Mouse (Mus musculus): ENCODE results near the gene Cdr2l. TPM values are rescaled to one million over a fixed set of nuclear protein-coding genes. Genes with fewer than 3 reads are reported as not detected.

The Cdr2l gene
- polyA plus RNA-seq, 1 experiment = 14.3 TPM

DNA sequence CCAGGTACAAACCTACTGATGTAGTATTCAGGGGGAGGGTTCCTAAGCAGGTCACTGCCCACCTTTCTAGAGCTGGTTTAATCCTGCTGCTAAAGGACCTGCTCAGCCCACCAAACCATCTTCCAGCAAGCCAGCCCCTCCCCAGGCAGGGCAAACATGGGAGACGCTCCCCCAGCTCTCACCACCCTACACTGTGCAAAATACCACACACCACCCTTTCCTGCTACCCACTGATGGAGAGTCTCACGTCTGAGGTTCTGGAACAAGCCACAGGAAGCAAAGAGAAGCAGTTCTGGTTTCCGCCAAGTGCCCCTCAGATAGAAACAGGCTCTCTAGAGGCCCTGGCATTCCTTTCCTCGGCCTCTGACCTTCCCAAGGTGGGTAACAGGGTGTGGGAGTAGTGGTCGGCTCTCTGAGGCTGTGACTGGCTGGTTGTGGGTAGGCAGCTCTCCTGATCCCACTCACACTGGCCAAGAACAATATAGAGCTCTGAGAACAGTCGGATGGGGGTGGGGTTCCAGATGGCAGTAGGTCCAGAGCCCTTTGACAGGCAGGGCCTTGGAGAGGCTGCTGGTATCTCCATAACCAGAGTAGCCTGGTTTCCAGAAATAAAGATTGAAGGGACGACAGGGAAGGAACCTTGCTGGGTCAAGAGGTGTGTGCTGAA is 15.5 kb upstream of the Cdr2l start:
- no peak for DNase-seq
- TF ChIP-seq POLR2A (IDR thresholded peaks at IDR 0.05; ENCODE audit: control insufficient read depth, extremely low read depth, insufficient read depth, low read length, poor library complexity) (no peak), CTCF (IDR thresholded peaks at IDR 0.05; ENCODE audit: borderline replicate concordance, control insufficient read depth, extremely low read depth, insufficient read depth, low read length, poor library complexity) (no peak)
- WGBS = 16% methylated on average over 7 of the region's 7 CpGs
- no peak overlapping the region for H3K27ac ChIP-seq (ENCODE audit: control insufficient read depth, insufficient read depth, low read length)
- H3K4me1 ChIP-seq (replicated peaks; ENCODE audit: control insufficient read depth, insufficient read depth, low read length) = peaks cover 19% of the 10 kb centered on the region
- H3K36me3 ChIP-seq (ENCODE audit: control insufficient read depth, insufficient read depth, low read length) = no peaks in the 10 kb centered on the region
- no peaks in the 10 kb centered on the region for H3K27me3 ChIP-seq (ENCODE audit: control insufficient read depth, insufficient read depth, low read length)
- peak overlapping the region; percentile 85 for H3K4me3 ChIP-seq (ENCODE audit: control insufficient read depth, insufficient read depth, low read length)

DNA sequence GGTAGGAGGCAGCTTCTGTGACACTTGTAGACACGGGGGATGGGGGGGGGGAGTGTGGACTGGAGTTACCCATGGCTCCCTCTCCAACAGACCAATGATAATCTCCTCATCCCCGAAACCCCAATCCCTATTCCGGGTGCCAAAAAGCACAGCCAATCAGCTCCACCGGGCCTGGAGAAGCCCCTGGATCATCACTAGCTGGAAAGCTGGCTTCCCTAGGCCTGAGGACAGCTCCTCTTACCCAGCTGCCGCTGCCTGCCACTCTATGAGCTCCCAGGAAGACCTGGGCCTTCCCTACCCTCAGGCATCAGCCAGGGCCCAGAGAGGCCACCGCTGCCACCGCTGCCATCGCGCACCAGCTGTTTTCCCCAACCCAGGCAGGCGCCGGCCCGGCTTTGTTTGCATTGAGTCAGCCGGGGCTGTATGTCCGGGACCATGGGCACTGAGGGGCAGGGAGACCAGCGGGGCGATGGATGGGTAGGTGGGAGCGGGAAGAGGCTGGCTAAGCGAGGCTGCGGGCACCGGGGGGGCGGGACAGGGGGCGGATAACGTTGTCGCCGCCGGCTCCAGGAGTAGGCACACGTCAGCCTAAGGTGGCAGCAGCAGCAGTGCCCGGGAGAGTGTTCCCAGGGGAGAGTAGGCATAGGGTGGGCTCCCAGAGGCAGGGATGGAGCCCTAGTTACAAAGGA is 14.9 kb upstream of the Cdr2l start:
- H3K27me3 ChIP-seq (ENCODE audit: control insufficient read depth, insufficient read depth, low read length) = no peaks in the 10 kb centered on the region
- DNase-seq = peak; percentile 43
- 6% methylated on average over 27 of the region's 28 CpGs for WGBS

DNA sequence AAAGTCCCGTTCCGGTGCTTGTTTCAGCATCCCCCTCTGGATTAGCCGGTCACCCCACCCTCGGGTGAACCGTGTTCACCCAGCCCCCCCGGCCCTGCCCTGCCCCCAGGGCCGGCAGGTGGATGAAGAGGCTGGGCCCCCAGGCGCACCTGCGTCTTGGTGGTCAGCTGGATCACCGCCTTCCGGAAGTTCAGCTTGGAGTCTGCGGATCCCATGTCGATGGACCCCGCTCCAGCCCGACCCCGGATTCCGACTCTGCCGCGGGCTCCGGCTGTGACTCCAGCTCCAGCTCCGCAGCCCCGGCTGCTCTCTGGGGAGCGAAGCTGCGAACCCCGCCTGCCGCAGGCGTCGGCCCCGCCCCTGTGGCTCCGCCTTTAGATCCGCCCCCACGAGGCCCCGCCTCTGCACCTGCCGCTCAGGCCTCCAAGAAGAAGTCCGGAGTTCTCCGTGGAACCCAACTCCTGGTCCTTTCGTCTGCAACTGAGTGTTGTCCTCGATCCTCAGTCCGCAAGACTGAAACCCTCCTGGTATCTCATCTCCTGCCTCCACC is 14.2 kb upstream of the Cdr2l start, which contains the start of gene Hid1:
Hid1 (minus strand) TSS at position 362 of the 550 bp plus-strand sequence.
- TF ChIP-seq POLR2A (IDR thresholded peaks at IDR 0.05; ENCODE audit: control insufficient read depth, extremely low read depth, insufficient read depth, low read length, poor library complexity) (peak; percentile 84), CTCF (IDR thresholded peaks at IDR 0.05; ENCODE audit: borderline replicate concordance, control insufficient read depth, extremely low read depth, insufficient read depth, low read length, poor library complexity) (no peak)
- peak; percentile 92 for DNase-seq
- Histone ChIP-seq H3K27ac (ENCODE audit: control insufficient read depth, insufficient read depth, low read length) (no peak within 1 kb of the TSS), H3K4me1 (replicated peaks; ENCODE audit: control insufficient read depth, insufficient read depth, low read length) (peaks cover 19% of the 10 kb centered on the region), H3K4me3 (ENCODE audit: control insufficient read depth, insufficient read depth, low read length) (peak within 1 kb of the TSS; percentile 85), H3K36me3 (ENCODE audit: control insufficient read depth, insufficient read depth, low read length) (no peaks in the 10 kb centered on the region), H3K27me3 (ENCODE audit: control insufficient read depth, insufficient read depth, low read length) (no peaks in the 10 kb centered on the region)
- WGBS = under 1% methylated on average over 39 of the region's 39 CpGs

More for the DNA sequence above, 14.9 kb upstream of the Cdr2l start:
- peaks cover 19% of the 10 kb centered on the region for H3K4me1 ChIP-seq (replicated peaks; ENCODE audit: control insufficient read depth, insufficient read depth, low read length)
- H3K36me3 ChIP-seq (ENCODE audit: control insufficient read depth, insufficient read depth, low read length) = no peaks in the 10 kb centered on the region
- no peak overlapping the region for H3K27ac ChIP-seq (ENCODE audit: control insufficient read depth, insufficient read depth, low read length)
- TF ChIP-seq CTCF (IDR thresholded peaks at IDR 0.05; ENCODE audit: borderline replicate concordance, control insufficient read depth, extremely low read depth, insufficient read depth, low read length, poor library complexity) (no peak), POLR2A (IDR thresholded peaks at IDR 0.05; ENCODE audit: control insufficient read depth, extremely low read depth, insufficient read depth, low read length, poor library complexity) (no peak)
- H3K4me3 ChIP-seq (ENCODE audit: control insufficient read depth, insufficient read depth, low read length) = peak overlapping the region; percentile 85

DNA sequence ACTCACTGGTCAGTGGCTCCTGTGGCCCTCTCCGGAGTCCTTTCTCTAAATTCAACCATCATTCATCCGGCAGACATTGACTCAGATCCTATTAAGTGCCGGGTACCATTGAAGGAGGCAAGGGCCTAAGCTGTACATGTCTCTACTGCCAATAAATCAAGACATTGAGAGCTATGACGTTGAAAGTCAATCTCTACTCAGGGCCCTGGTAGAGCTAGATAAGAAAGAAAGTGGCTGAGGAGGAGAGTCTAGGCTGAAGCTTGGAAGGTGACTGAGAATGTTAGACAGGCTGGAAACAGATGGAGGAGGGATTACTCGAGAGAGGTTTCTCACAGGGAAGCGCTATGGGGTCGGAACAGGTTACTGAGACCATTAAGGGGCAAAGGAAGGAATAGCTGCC is 11.3 kb upstream of the Cdr2l start:
- Histone ChIP-seq H3K36me3 (ENCODE audit: control insufficient read depth, insufficient read depth, low read length) (no peaks in the 10 kb centered on the region), H3K4me3 (ENCODE audit: control insufficient read depth, insufficient read depth, low read length) (no peak overlapping the region), H3K4me1 (replicated peaks; ENCODE audit: control insufficient read depth, insufficient read depth, low read length) (peaks cover 23% of the 10 kb centered on the region), H3K27ac (ENCODE audit: control insufficient read depth, insufficient read depth, low read length) (no peak overlapping the region), H3K27me3 (ENCODE audit: control insufficient read depth, insufficient read depth, low read length) (peaks cover 17% of the 10 kb centered on the region)
- DNase-seq = no peak
- 68% methylated on average over 7 of the region's 7 CpGs for WGBS
- TF ChIP-seq CTCF (IDR thresholded peaks at IDR 0.05; ENCODE audit: borderline replicate concordance, control insufficient read depth, extremely low read depth, insufficient read depth, low read length, poor library complexity) = no peak

DNA sequence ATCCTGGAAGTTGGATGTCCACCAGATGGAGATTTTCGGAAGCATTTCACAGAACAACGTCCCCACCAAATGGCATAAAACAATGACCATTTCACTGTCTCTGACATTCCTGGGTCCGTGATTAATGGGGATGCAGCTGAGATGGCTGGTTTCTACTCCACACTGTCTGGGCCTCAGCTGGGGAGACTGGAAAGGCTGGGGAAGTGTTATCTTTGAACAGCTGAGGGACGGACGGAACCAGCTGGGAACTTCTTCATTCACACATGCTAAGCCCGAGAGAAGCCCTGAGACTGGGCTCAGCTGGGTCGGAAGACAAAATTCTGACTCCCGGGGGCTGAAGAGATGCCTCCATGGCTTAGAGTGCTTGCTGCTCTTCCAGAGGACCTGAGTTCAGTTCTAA is 10.4 kb upstream of the Cdr2l start:
- H3K36me3 ChIP-seq (ENCODE audit: control insufficient read depth, insufficient read depth, low read length) = no peaks in the 10 kb centered on the region
- DNase-seq = no peak
- H3K27ac ChIP-seq (ENCODE audit: control insufficient read depth, insufficient read depth, low read length) = no peak overlapping the region
- WGBS = 91% methylated on average over 8 of the region's 8 CpGs
- no peak for TF ChIP-seq CTCF (IDR thresholded peaks at IDR 0.05; ENCODE audit: borderline replicate concordance, control insufficient read depth, extremely low read depth, insufficient read depth, low read length, poor library complexity)
- H3K27me3 ChIP-seq (ENCODE audit: control insufficient read depth, insufficient read depth, low read length) = peaks cover 18% of the 10 kb centered on the region
- H3K4me1 ChIP-seq (replicated peaks; ENCODE audit: control insufficient read depth, insufficient read depth, low read length) = peaks cover 17% of the 10 kb centered on the region
- H3K4me3 ChIP-seq (ENCODE audit: control insufficient read depth, insufficient read depth, low read length) = no peak overlapping the region

DNA sequence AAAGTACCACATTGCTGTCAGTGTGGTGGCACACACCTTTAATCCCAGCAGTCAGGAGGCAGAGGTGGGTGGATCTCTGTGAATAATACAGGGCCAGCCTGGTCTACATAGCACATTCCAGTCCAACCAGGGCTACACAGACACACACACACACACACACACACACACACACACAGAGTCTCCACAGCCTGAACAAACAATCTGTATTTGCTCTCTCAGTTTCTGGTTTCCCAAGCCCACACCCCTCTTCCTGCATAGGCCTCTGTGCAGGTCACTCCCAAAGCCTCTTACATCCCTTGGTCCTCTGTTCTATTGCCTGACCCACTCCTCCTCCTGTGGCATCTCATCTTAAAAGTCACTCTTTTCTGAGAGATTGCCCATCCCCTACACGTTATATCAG is 9.7 kb upstream of the Cdr2l start:
- H3K4me3 ChIP-seq (ENCODE audit: control insufficient read depth, insufficient read depth, low read length) = no peak overlapping the region
- no peak for DNase-seq
- H3K27ac ChIP-seq (ENCODE audit: control insufficient read depth, insufficient read depth, low read length) = no peak overlapping the region
- H3K4me1 ChIP-seq (replicated peaks; ENCODE audit: control insufficient read depth, insufficient read depth, low read length) = peaks cover 10% of the 10 kb centered on the region
- 84% methylated on average over 1 of the region's 1 CpGs for WGBS
- peaks cover 18% of the 10 kb centered on the region for H3K27me3 ChIP-seq (ENCODE audit: control insufficient read depth, insufficient read depth, low read length)
- TF ChIP-seq POLR2A (IDR thresholded peaks at IDR 0.05; ENCODE audit: control insufficient read depth, extremely low read depth, insufficient read depth, low read length, poor library complexity) (no peak), CTCF (IDR thresholded peaks at IDR 0.05; ENCODE audit: borderline replicate concordance, control insufficient read depth, extremely low read depth, insufficient read depth, low read length, poor library complexity) (no peak)
- no peaks in the 10 kb centered on the region for H3K36me3 ChIP-seq (ENCODE audit: control insufficient read depth, insufficient read depth, low read length)

Data from thymus, adult 2 months (tissue).